In genomic region chr11:83974561-83975346, GRCm38 (mm10) we compare ENCODE assay signal across 26 mouse cellular contexts. TPM values are rescaled to one million over a fixed set of nuclear protein-coding genes. Genes with fewer than 3 reads are reported as not detected.
DNase-seq lines count a peak whose midpoint lies in the region; ATAC-seq and TF ChIP-seq lines count a peak whose summit lies in the region.
"Had no signal": no experiment of that assay in that cellular context is flagged by ENCODE, and none has a peak within 500 bp of the region (broad histone marks: within the 10 kb centered on the region; RNA-seq: fewer than 3 reads in every experiment).

No protein-coding gene starts in this region.

- in situ Hi-C loops in ES-E14 (cut with MboI; ENCODE audit: low sequenced_read_pairs in 2 of 2, unreplicated experiment in 2 of 2) = no loop called here

- H3K4me1 ChIP-seq in hindbrain, embryonic 10.5 days (replicated peaks) = peaks cover 19% of the 10 kb centered on the region
- no peaks in the 10 kb centered on the region for H3K4me1 ChIP-seq in hindbrain, postnatal 0 days (ENCODE audit: insufficient read depth, low read length)
- H3K4me1 ChIP-seq in midbrain, embryonic 11.5 days (ENCODE audit: control insufficient read depth, insufficient read depth, low read length) = no peaks in the 10 kb centered on the region
- H3K4me1 ChIP-seq in midbrain, embryonic 14.5 days (ENCODE audit: control insufficient read depth, insufficient read depth, low read length) = no peaks in the 10 kb centered on the region
- peaks cover 0 to 11% of the 10 kb centered on the region in 2 experiments; a peak in 2 of 4 replicates for H3K4me1 ChIP-seq in ES-E14 (ENCODE audit: control insufficient read depth in 2 of 2, insufficient read depth in 2 of 2, low read length in 2 of 2, poor library complexity in 1 of 2)
- H3K4me1 ChIP-seq: forebrain, embryonic 15.5 days; heart, embryonic 13.5 days; limb, embryonic 10.5 days; limb, embryonic 15.5 days; lung, embryonic 15.5 days had no signal

- H3K9me3 ChIP-seq in hindbrain, embryonic 10.5 days = no peaks in the 10 kb centered on the region
- no peaks in the 10 kb centered on the region for H3K9me3 ChIP-seq in hindbrain, postnatal 0 days (ENCODE audit: low read length)
- H3K9me3 ChIP-seq in midbrain, embryonic 11.5 days (ENCODE audit: control insufficient read depth, low read length) = no peaks in the 10 kb centered on the region
- H3K9me3 ChIP-seq in midbrain, embryonic 14.5 days (ENCODE audit: control insufficient read depth, low read length) = no peaks in the 10 kb centered on the region
- H3K9me3 ChIP-seq in ES-E14 (ENCODE audit: control insufficient read depth, insufficient read depth, low read depth, low read length) = no peaks in the 10 kb centered on the region
- H3K9me3 ChIP-seq: forebrain, embryonic 15.5 days; heart, embryonic 13.5 days; limb, embryonic 10.5 days; limb, embryonic 15.5 days; lung, embryonic 15.5 days; midbrain, embryonic 10.5 days; neural tube, embryonic 15.5 days had no signal

- no peak overlapping the region for H3K9ac ChIP-seq in hindbrain, postnatal 0 days (replicated peaks; ENCODE audit: low read length)
- H3K9ac ChIP-seq in midbrain, embryonic 11.5 days (ENCODE audit: low read length) = no peak overlapping the region
- H3K9ac ChIP-seq in midbrain, embryonic 14.5 days (replicated peaks; ENCODE audit: low read length) = no peak overlapping the region
- H3K9ac ChIP-seq in ES-E14 (ENCODE audit: insufficient read depth, low read depth, low read length, poor library complexity, severe bottlenecking) = no peak overlapping the region
- H3K9ac ChIP-seq: forebrain, embryonic 15.5 days; heart, embryonic 13.5 days; limb, embryonic 15.5 days; lung, embryonic 15.5 days; neural tube, embryonic 15.5 days had no signal

- peak overlapping the region; percentile 66; the same call in 1 of the 2 replicates for H3K27ac ChIP-seq in hindbrain, embryonic 10.5 days
- H3K27ac ChIP-seq in hindbrain, postnatal 0 days = no peak overlapping the region
- no peak overlapping the region for H3K27ac ChIP-seq in midbrain, embryonic 11.5 days (ENCODE audit: low read depth, low read length)
- H3K27ac ChIP-seq in midbrain, embryonic 14.5 days (replicated peaks; ENCODE audit: low read depth, low read length) = no peak overlapping the region
- peak overlapping the region; percentile 73 for H3K27ac ChIP-seq in ES-E14 (ENCODE audit: insufficient read depth, low read depth, low read length, poor library complexity, severe bottlenecking)
- H3K27ac ChIP-seq: forebrain, embryonic 15.5 days; heart, embryonic 13.5 days; limb, embryonic 10.5 days; limb, embryonic 15.5 days; lung, embryonic 15.5 days; midbrain, embryonic 10.5 days; neural tube, embryonic 15.5 days had no signal

- H3K4me2 ChIP-seq in hindbrain, postnatal 0 days (ENCODE audit: low read depth, low read length) = no peak overlapping the region
- no peak overlapping the region for H3K4me2 ChIP-seq in midbrain, embryonic 11.5 days
- H3K4me2 ChIP-seq in midbrain, embryonic 14.5 days (ENCODE audit: low read length) = no peak overlapping the region
- H3K4me2 ChIP-seq: forebrain, embryonic 15.5 days; heart, embryonic 13.5 days; limb, embryonic 15.5 days; lung, embryonic 15.5 days; neural tube, embryonic 15.5 days had no signal

- no peaks in the 10 kb centered on the region for H3K27me3 ChIP-seq in hindbrain, embryonic 10.5 days (ENCODE audit: insufficient read depth, poor library complexity, severe bottlenecking)
- no peaks in the 10 kb centered on the region for H3K27me3 ChIP-seq in hindbrain, postnatal 0 days (ENCODE audit: insufficient read depth, low read length)
- no peaks in the 10 kb centered on the region for H3K27me3 ChIP-seq in midbrain, embryonic 11.5 days (ENCODE audit: control insufficient read depth, insufficient read depth, low read length)
- no peaks in the 10 kb centered on the region for H3K27me3 ChIP-seq in midbrain, embryonic 14.5 days (ENCODE audit: control insufficient read depth, insufficient read depth, low read length)
- H3K27me3 ChIP-seq: forebrain, embryonic 15.5 days; heart, embryonic 13.5 days; limb, embryonic 15.5 days; lung, embryonic 15.5 days; neural tube, embryonic 15.5 days; Patski had no signal

- WGBS in hindbrain, embryonic 10.5 days = 54% methylated on average over 7 of the region's 7 CpGs
- 29% methylated on average over 7 of the region's 7 CpGs for WGBS in hindbrain, postnatal 0 days
- WGBS in midbrain, embryonic 11.5 days = 58% methylated on average over 7 of the region's 7 CpGs
- WGBS in midbrain, embryonic 14.5 days = 54% methylated on average over 7 of the region's 7 CpGs

- DNase-seq in hindbrain, embryonic 10.5 days (ENCODE audit: low spot score) = peak; percentile 21
- no peak for DNase-seq in hindbrain, postnatal 0 days (ENCODE audit: low spot score)
- DNase-seq in midbrain, embryonic 11.5 days (ENCODE audit: low spot score, missing footprints) = peak; percentile 41
- DNase-seq in midbrain, embryonic 14.5 days = no peak
- DNase-seq in ES-E14 (ENCODE audit: low read depth, low spot score) = peak; percentile 38
- DNase-seq in cerebellum, postnatal 25 days = no peak
- DNase-seq in adrenal gland, postnatal 4 days (ENCODE audit: low spot score in 2 of 2) = no peak
- DNase-seq: adrenal gland, postnatal 25 days; cerebellum, adult 18-20 months; cerebellum, postnatal 10 days; heart, postnatal 10 days; kidney, postnatal 14 days; layer of hippocampus, adult 9-11 months; retina, postnatal 1 day; right cerebral cortex, postnatal 14 days; thymus, postnatal 4 days had no signal

- no peak for ATAC-seq in hindbrain, postnatal 0 days
- no peak for ATAC-seq in midbrain, embryonic 11.5 days (ENCODE audit: low FRiP score)
- ATAC-seq in midbrain, embryonic 14.5 days (ENCODE audit: low FRiP score, low TSS enrichment) = no peak
- ATAC-seq: CD4-positive, CD25-positive, alpha-beta regulatory T cell, adult 4 months; forebrain, embryonic 15.5 days; intestine, embryonic 16.5 days; Patski had no signal

- H3K36me3 ChIP-seq in hindbrain, embryonic 10.5 days = peaks cover 80% of the 10 kb centered on the region
- H3K36me3 ChIP-seq in hindbrain, postnatal 0 days (ENCODE audit: insufficient read depth, low read length) = peaks cover 42% of the 10 kb centered on the region
- H3K36me3 ChIP-seq in midbrain, embryonic 11.5 days (ENCODE audit: control insufficient read depth, insufficient read depth, low read length) = peaks cover 11% of the 10 kb centered on the region
- H3K36me3 ChIP-seq in midbrain, embryonic 14.5 days (ENCODE audit: control insufficient read depth, insufficient read depth, low read length) = peaks cover 74% of the 10 kb centered on the region
- H3K36me3 ChIP-seq in ES-E14 (ENCODE audit: control insufficient read depth, insufficient read depth, low read length, poor library complexity, severe bottlenecking) = no peaks in the 10 kb centered on the region; the same call in 1 of the 2 replicates

- TF ChIP-seq CTCF in hindbrain, postnatal 0 days (IDR thresholded peaks at IDR 0.05; ENCODE audit: low read depth) = no peak

- H3K4me3 ChIP-seq in hindbrain, embryonic 10.5 days = no peak overlapping the region
- no peak overlapping the region for H3K4me3 ChIP-seq in hindbrain, postnatal 0 days (ENCODE audit: low read length)
- H3K4me3 ChIP-seq in midbrain, embryonic 11.5 days (ENCODE audit: low read depth, low read length) = no peak overlapping the region
- H3K4me3 ChIP-seq in midbrain, embryonic 14.5 days (replicated peaks; ENCODE audit: low read depth, low read length) = no peak overlapping the region
- H3K4me3 ChIP-seq in ES-E14 (ENCODE audit: insufficient read depth in 1 of 2, low read depth in 1 of 2, low read length in 2 of 2, poor library complexity in 1 of 2, severe bottlenecking in 1 of 2) = no peak overlapping the region
- H3K4me3 ChIP-seq: forebrain, embryonic 15.5 days; heart, embryonic 13.5 days; limb, embryonic 10.5 days; limb, embryonic 15.5 days; lung, embryonic 15.5 days; midbrain, embryonic 10.5 days; neural tube, embryonic 15.5 days had no signal

TF ChIP-seq in ES-E14, 5 proteins besides CTCF, POLR2A, EP300 and RAD21:
- no peak for TF ChIP-seq ZC3H11A (IDR thresholded peaks at IDR 0.05; ENCODE audit: borderline replicate concordance, low read depth, low read length)
- TF ChIP-seq HCFC1 (IDR thresholded peaks at IDR 0.05; ENCODE audit: borderline replicate concordance, insufficient read depth, low read length) = no peak
- no peak for TF ChIP-seq MAFK (IDR thresholded peaks at IDR 0.05; ENCODE audit: insufficient read depth, low read depth, low read length)
- no peak for TF ChIP-seq ZNF384 (IDR thresholded peaks at IDR 0.05; ENCODE audit: low read depth, low read length)
- TF ChIP-seq CHD2 (IDR thresholded peaks at IDR 0.05; ENCODE audit: low read depth, low read length) = no peak

RNA-seq across cellular contexts. Expression of gene Synrg, which starts 10.5 kb away (rescaled TPM):
- polyA plus RNA-seq in hindbrain, embryonic 10.5 days (2016; fragmentation: Nextera tagmentation; extraction: Ambion mirVana) = 11.3 and 15.9 TPM in 2 replicates
- total RNA-seq in hindbrain, postnatal 0 days (2014; rRNA removed) = 26.8 and 29.2 TPM in 2 replicates
- 14.5 and 15.0 TPM in 2 replicates for polyA plus RNA-seq in hindbrain, postnatal 0 days (2015; fragmentation: Nextera tagmentation; extraction: Ambion mirVana)
- polyA plus RNA-seq in midbrain, embryonic 11.5 days (2014; fragmentation: Nextera tagmentation; extraction: Ambion mirVana) = 18.8 and 20.0 TPM in 2 replicates
- 25.8 and 34.2 TPM in 2 replicates for polyA plus RNA-seq in midbrain, embryonic 14.5 days (2014; fragmentation: Nextera tagmentation; extraction: Ambion mirVana)
- 8.6 and 10.8 TPM in 2 replicates for total RNA-seq in ES-E14 (2012; rRNA removed)
- total RNA-seq in adrenal gland, postnatal 4 days (2021) = 10 to 100 TPM; 40.6 to 46.0 TPM

RNA-seq across cellular contexts. Expression of gene Ddx52, which starts 32.9 kb away (rescaled TPM):
- 32.3 and 40.2 TPM in 2 replicates for polyA plus RNA-seq in hindbrain, embryonic 10.5 days (2016; fragmentation: Nextera tagmentation; extraction: Ambion mirVana)
- 14.5 and 17.9 TPM in 2 replicates for total RNA-seq in hindbrain, postnatal 0 days (2014; rRNA removed)
- 19.2 and 20.2 TPM in 2 replicates for polyA plus RNA-seq in hindbrain, postnatal 0 days (2015; fragmentation: Nextera tagmentation; extraction: Ambion mirVana)
- polyA plus RNA-seq in midbrain, embryonic 11.5 days (2014; fragmentation: Nextera tagmentation; extraction: Ambion mirVana) = 50.8 and 58.0 TPM in 2 replicates
- polyA plus RNA-seq in midbrain, embryonic 14.5 days (2014; fragmentation: Nextera tagmentation; extraction: Ambion mirVana) = 22.5 and 28.8 TPM in 2 replicates
- 33.9 and 44.1 TPM in 2 replicates for total RNA-seq in ES-E14 (2012; rRNA removed)
- 10 to 100 TPM; 23.9 to 26.3 TPM for total RNA-seq in adrenal gland, postnatal 4 days (2021)

Comparison
In these comparisons a context has a peak if more than half of its experiments do, and no peak if none do; other contexts are left out.
1. DNase-seq: peak in hindbrain, embryonic 10.5 days (single experiment), midbrain, embryonic 11.5 days (single experiment) and ES-E14 (single experiment); none in hindbrain, postnatal 0 days (single experiment), midbrain, embryonic 14.5 days (single experiment), cerebellum, postnatal 25 days (0 of 2) and adrenal gland, postnatal 4 days (0 of 2).
2. H3K27ac ChIP-seq: peak in hindbrain, embryonic 10.5 days (single experiment) and ES-E14 (single experiment); none in hindbrain, postnatal 0 days (single experiment), midbrain, embryonic 11.5 days (single experiment) and midbrain, embryonic 14.5 days (single experiment).